Mouse (Mus musculus) midbrain, embryonic 13.5 days (tissue): ENCODE measurements at regions not wholly inside any gene's neighbourhood (a gene's known extent, or its start where the extent isn't known, plus 50 kb on each side); places are given as distances from the start of the nearest gene placed in this dataset.

Source experiments
- ATAC-seq: fragments of 200-750 bp; cut with Nextera tagmentation; 2 replicates; pipeline ENCODE4 v1.8.0; 2017; ENCODE audit warnings: mild to moderate bottlenecking, moderate TSS enrichment, moderate library complexity
- H3K27ac ChIP-seq: fragments of 300-500 bp; sonication (generic); 2 replicates; pipeline ENCODE4 v1.5.1; 2015; ENCODE audit warnings: inconsistent platforms, mild to moderate bottlenecking, moderate library complexity
- H3K27me3 ChIP-seq: fragments of 300-500 bp; sonication (generic); 2 replicates; pipeline ENCODE4 v1.6.1; 2015; ENCODE audit warnings: mild to moderate bottlenecking, inconsistent platforms
- H3K36me3 ChIP-seq: fragments of 300-500 bp; sonication (generic); 2 replicates; pipeline ENCODE4 v1.6.1; 2015; ENCODE audit warnings: mild to moderate bottlenecking, inconsistent platforms
- H3K4me1 ChIP-seq: fragments of 300-500 bp; sonication (generic); replicated peaks from 2 replicates; pipeline ENCODE4 v1.6.1; 2015; ENCODE audit warnings: inconsistent platforms
- H3K4me2 ChIP-seq: fragments of 300-500 bp; sonication (generic); replicated peaks from 2 replicates; pipeline ENCODE4 v1.6.1; 2015; ENCODE audit warnings: moderate library complexity, mild to moderate bottlenecking, inconsistent platforms
- H3K4me3 ChIP-seq: fragments of 300-500 bp; sonication (generic); replicated peaks from 2 replicates; pipeline ENCODE4 v1.5.1; 2015; ENCODE audit warnings: mild to moderate bottlenecking, inconsistent platforms
- H3K9ac ChIP-seq: fragments of 300-500 bp; sonication (generic); replicated peaks from 2 replicates; pipeline ENCODE4 v1.6.1; 2015; ENCODE audit warnings: mild to moderate bottlenecking, inconsistent platforms
- H3K9me3 ChIP-seq: fragments of 300-500 bp; sonication (generic); 2 replicates; pipeline ENCODE4 v1.6.1; 2016; ENCODE audit warnings: mild to moderate bottlenecking, inconsistent platforms
- WGBS: fragments of 180-500 bp; shearing (Covaris S2); methylation state at CpG from one replicate; pipeline ENCODE4 v1.1.7; 2015; 5-methylcytosine and 5-hydroxymethylcytosine counted together

- Histone ChIP-seq H3K9ac (no peak overlapping the region), H3K4me2 (no peak overlapping the region), H3K4me1 (no peaks in the 10 kb centered on the region), H3K36me3 (no peaks in the 10 kb centered on the region), H3K9me3 (no peaks in the 10 kb centered on the region), H3K4me3 (no peak overlapping the region), H3K27me3 (no peaks in the 10 kb centered on the region), H3K27ac (no peak overlapping the region)
- no peak for ATAC-seq
- 83% methylated on average over 5 of the region's 5 CpGs for WGBS
Measured at GRCm38 (mm10) chr8:116344590-116345222, 160.1 kb upstream of the Dynlrb2 start.

GRCm38 (mm10) chr8:116343534-116343933, 161.2 kb upstream of the Dynlrb2 start:
- no peaks in the 10 kb centered on the region for H3K4me1 ChIP-seq
- 72% methylated on average over 5 of the region's 5 CpGs for WGBS
- no peak overlapping the region for H3K4me3 ChIP-seq
- no peak overlapping the region for H3K4me2 ChIP-seq
- H3K27me3 ChIP-seq = no peaks in the 10 kb centered on the region
- H3K9me3 ChIP-seq = no peaks in the 10 kb centered on the region
- H3K36me3 ChIP-seq = no peaks in the 10 kb centered on the region
- H3K27ac ChIP-seq = no peak overlapping the region
- ATAC-seq = no peak
- no peak overlapping the region for H3K9ac ChIP-seq

- WGBS = 88% methylated on average over 3 of the region's 3 CpGs
- H3K27ac ChIP-seq = no peak overlapping the region
- no peak overlapping the region for H3K9ac ChIP-seq
- no peaks in the 10 kb centered on the region for H3K4me1 ChIP-seq
- no peak for ATAC-seq
- H3K9me3 ChIP-seq = no peaks in the 10 kb centered on the region
- H3K27me3 ChIP-seq = no peaks in the 10 kb centered on the region
- H3K4me3 ChIP-seq = no peak overlapping the region
- no peaks in the 10 kb centered on the region for H3K36me3 ChIP-seq
- H3K4me2 ChIP-seq = no peak overlapping the region
Measured at GRCm38 (mm10) chr8:116334772-116335171, 170.0 kb upstream of the Dynlrb2 start.

- no peak overlapping the region for H3K9ac ChIP-seq
- no peaks in the 10 kb centered on the region for H3K27me3 ChIP-seq
- no peak overlapping the region for H3K4me3 ChIP-seq
- no peaks in the 10 kb centered on the region for H3K4me1 ChIP-seq
- H3K36me3 ChIP-seq = no peaks in the 10 kb centered on the region
- WGBS = 85% methylated on average over 3 of the region's 3 CpGs
- no peak overlapping the region for H3K27ac ChIP-seq
- ATAC-seq = no peak
- H3K9me3 ChIP-seq = no peaks in the 10 kb centered on the region
- H3K4me2 ChIP-seq = no peak overlapping the region
Measured at GRCm38 (mm10) chr8:116334101-116334500, 170.7 kb upstream of the Dynlrb2 start.

- no peak overlapping the region for H3K4me3 ChIP-seq
- no peak overlapping the region for H3K27ac ChIP-seq
- H3K9ac ChIP-seq = no peak overlapping the region
- 82% methylated on average over 13 of the region's 13 CpGs for WGBS
- H3K27me3 ChIP-seq = no peaks in the 10 kb centered on the region; the same call in 1 of the 2 replicates
- H3K4me2 ChIP-seq = no peak overlapping the region
- H3K4me1 ChIP-seq = peaks cover 12% of the 10 kb centered on the region
- ATAC-seq = no peak
- no peaks in the 10 kb centered on the region for H3K9me3 ChIP-seq
- H3K36me3 ChIP-seq = no peaks in the 10 kb centered on the region
Measured at GRCm38 (mm10) chr8:116320014-116320680, 184.6 kb upstream of the Dynlrb2 start.

- Histone ChIP-seq H3K4me1 (peaks cover 15% of the 10 kb centered on the region), H3K4me3 (no peak overlapping the region), H3K9ac (no peak overlapping the region), H3K27me3 (no peaks in the 10 kb centered on the region), H3K4me2 (no peak overlapping the region), H3K9me3 (no peaks in the 10 kb centered on the region), H3K36me3 (no peaks in the 10 kb centered on the region), H3K27ac (no peak overlapping the region)
- 35% methylated on average over 5 of the region's 5 CpGs for WGBS
- no peak for ATAC-seq
Measured at GRCm38 (mm10) chr8:116315410-116315809, 189.4 kb upstream of the Dynlrb2 start.

- Histone ChIP-seq H3K27me3 (no peaks in the 10 kb centered on the region), H3K9me3 (no peaks in the 10 kb centered on the region), H3K9ac (no peak overlapping the region), H3K27ac (no peak overlapping the region), H3K36me3 (no peaks in the 10 kb centered on the region), H3K4me1 (peaks cover 15% of the 10 kb centered on the region), H3K4me2 (no peak overlapping the region), H3K4me3 (no peak overlapping the region)
- WGBS = 90% methylated on average over 12 of the region's 12 CpGs
- no peak for ATAC-seq
Measured at GRCm38 (mm10) chr8:116314429-116315092, 190.2 kb upstream of the Dynlrb2 start.

- WGBS = 93% methylated on average over 7 of the region's 7 CpGs
- Histone ChIP-seq H3K9ac (no peak overlapping the region), H3K27ac (no peak overlapping the region), H3K27me3 (no peaks in the 10 kb centered on the region), H3K36me3 (no peaks in the 10 kb centered on the region), H3K4me2 (no peak overlapping the region), H3K9me3 (no peaks in the 10 kb centered on the region), H3K4me1 (no peaks in the 10 kb centered on the region), H3K4me3 (no peak overlapping the region)
- no peak for ATAC-seq
Measured at GRCm38 (mm10) chr8:116298891-116299290, 205.9 kb upstream of the Dynlrb2 start.

- no peak overlapping the region for H3K4me3 ChIP-seq
- H3K9ac ChIP-seq = no peak overlapping the region
- WGBS = 92% methylated on average over 6 of the region's 6 CpGs
- no peaks in the 10 kb centered on the region for H3K27me3 ChIP-seq
- no peaks in the 10 kb centered on the region for H3K4me1 ChIP-seq
- no peak for ATAC-seq
- H3K36me3 ChIP-seq = no peaks in the 10 kb centered on the region
- H3K4me2 ChIP-seq = no peak overlapping the region
- H3K9me3 ChIP-seq = no peaks in the 10 kb centered on the region
- H3K27ac ChIP-seq = no peak overlapping the region
Measured at GRCm38 (mm10) chr8:116290671-116291245, 214.0 kb upstream of the Dynlrb2 start.

- H3K9me3 ChIP-seq = no peaks in the 10 kb centered on the region
Measured at GRCm38 (mm10) chr8:116289237-116289636, 215.5 kb upstream of the Dynlrb2 start.

GRCm38 (mm10) chr8:116283990-116284389, 220.8 kb upstream of the Dynlrb2 start:
- H3K27ac ChIP-seq = no peak overlapping the region
- ATAC-seq = no peak
- H3K4me3 ChIP-seq = no peak overlapping the region
- no peaks in the 10 kb centered on the region for H3K36me3 ChIP-seq
- H3K4me1 ChIP-seq = no peaks in the 10 kb centered on the region
- no peaks in the 10 kb centered on the region for H3K9me3 ChIP-seq
- WGBS = 55% methylated on average over 2 of the region's 3 CpGs
- H3K27me3 ChIP-seq = no peaks in the 10 kb centered on the region
- H3K4me2 ChIP-seq = no peak overlapping the region
- no peak overlapping the region for H3K9ac ChIP-seq

More at GRCm38 (mm10) chr8:116289237-116289636, 215.5 kb upstream of the Dynlrb2 start:
- Histone ChIP-seq H3K4me3 (no peak overlapping the region), H3K4me1 (no peaks in the 10 kb centered on the region), H3K36me3 (no peaks in the 10 kb centered on the region), H3K27ac (no peak overlapping the region), H3K4me2 (no peak overlapping the region), H3K27me3 (no peaks in the 10 kb centered on the region), H3K9ac (no peak overlapping the region)
- 87% methylated on average over 2 of the region's 2 CpGs for WGBS
- no peak for ATAC-seq

- ATAC-seq = no peak
- no peaks in the 10 kb centered on the region for H3K27me3 ChIP-seq
- 94% methylated on average over 5 of the region's 5 CpGs for WGBS
- no peaks in the 10 kb centered on the region for H3K4me1 ChIP-seq
- H3K27ac ChIP-seq = no peak overlapping the region
- no peak overlapping the region for H3K4me3 ChIP-seq
- no peaks in the 10 kb centered on the region for H3K36me3 ChIP-seq
- H3K9me3 ChIP-seq = no peaks in the 10 kb centered on the region
- no peak overlapping the region for H3K9ac ChIP-seq
- no peak overlapping the region for H3K4me2 ChIP-seq
Measured at GRCm38 (mm10) chr8:116282341-116282740, 222.4 kb upstream of the Dynlrb2 start.
